23 mouse cellular contexts compared by ENCODE assay signal in the genomic region with DNA sequence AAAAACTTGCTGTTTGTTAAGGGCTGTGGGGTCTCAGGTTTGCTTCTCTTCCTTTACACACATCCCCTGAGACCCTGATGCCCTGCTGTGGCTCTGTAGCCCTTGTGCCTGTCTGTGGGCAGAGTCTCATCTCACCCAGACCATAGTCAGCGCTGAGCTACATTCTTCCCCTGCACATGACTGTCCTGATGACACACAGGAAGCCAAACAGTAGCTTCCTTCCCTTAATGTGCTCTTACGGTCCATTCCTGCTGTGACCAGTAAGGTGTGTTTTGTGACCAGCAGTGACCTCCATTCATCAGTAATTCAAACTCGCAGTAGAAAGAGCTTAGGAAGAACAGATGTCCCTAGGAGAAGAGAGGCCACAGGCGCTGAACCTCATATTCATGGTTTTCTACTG. TPM values are rescaled to one million over a fixed set of nuclear protein-coding genes. Genes with fewer than 3 reads are reported as not detected.
"Had no signal": no experiment of that assay in that cellular context is flagged by ENCODE, and none has a peak within 500 bp of the region (broad histone marks: within the 10 kb centered on the region; RNA-seq: fewer than 3 reads in every experiment).

No protein-coding gene starts in this region.

- H3K27me3 ChIP-seq: limb, embryonic 13.5 days; liver, embryonic 12.5 days; lung, embryonic 15.5 days; neural tube, embryonic 12.5 days; neural tube, embryonic 15.5 days; stomach, embryonic 15.5 days had no signal

- H3K9me3 ChIP-seq: limb, embryonic 10.5 days; limb, embryonic 13.5 days; liver, embryonic 12.5 days; liver, embryonic 15.5 days; lung, embryonic 15.5 days; neural tube, embryonic 12.5 days; neural tube, embryonic 15.5 days; stomach, embryonic 15.5 days had no signal

- DNase-seq: kidney, adult 18-20 months; kidney, adult 9 months; kidney, postnatal 14 days; kidney, postnatal 4 days; layer of hippocampus, adult 9-11 months; liver; lung, adult 18-20 months; lung, postnatal 10 days; lung, postnatal 36 days; midbrain, embryonic 14.5 days; thymus, postnatal 4 days had no signal

- H3K4me3 ChIP-seq: layer of hippocampus, adult 2 months; limb, embryonic 10.5 days; limb, embryonic 13.5 days; liver, embryonic 12.5 days; liver, embryonic 15.5 days; lung, embryonic 15.5 days; neural tube, embryonic 12.5 days; neural tube, embryonic 15.5 days; stomach, embryonic 15.5 days had no signal

- ATAC-seq: intestine, embryonic 16.5 days; liver, embryonic 12.5 days had no signal

- H3K36me3 ChIP-seq: limb, embryonic 10.5 days; limb, embryonic 13.5 days; liver, embryonic 15.5 days; lung, embryonic 15.5 days; neural tube, embryonic 12.5 days; neural tube, embryonic 15.5 days; stomach, embryonic 15.5 days had no signal

- H3K9ac ChIP-seq: limb, embryonic 13.5 days; liver, embryonic 12.5 days; liver, embryonic 15.5 days; lung, embryonic 15.5 days; neural tube, embryonic 12.5 days; neural tube, embryonic 15.5 days; stomach, embryonic 15.5 days had no signal

- H3K4me1 ChIP-seq: limb, embryonic 13.5 days; lung, embryonic 15.5 days; neural tube, embryonic 12.5 days; neural tube, embryonic 15.5 days had no signal

- H3K27ac ChIP-seq: layer of hippocampus, adult 2 months; limb, embryonic 10.5 days; limb, embryonic 13.5 days; liver, embryonic 12.5 days; liver, embryonic 15.5 days; lung, embryonic 15.5 days; neural tube, embryonic 12.5 days; neural tube, embryonic 15.5 days; stomach, embryonic 15.5 days had no signal

- H3K4me2 ChIP-seq: limb, embryonic 13.5 days; liver, embryonic 12.5 days; liver, embryonic 15.5 days; lung, embryonic 15.5 days; midbrain, embryonic 11.5 days; neural tube, embryonic 12.5 days; neural tube, embryonic 15.5 days; stomach, embryonic 15.5 days had no signal

RNA-seq across cellular contexts. Expression of a gene that starts 30.5 kb away (rescaled TPM):
- polyA plus RNA-seq: limb, embryonic 13.5 days; small intestine, adult 2 months had no signal
